Mouse (Mus musculus) inflammation-experienced regulatory T-cells, adult 6 months (primary cell): ENCODE measurements at regions not wholly inside any gene's neighbourhood (a gene's known extent, or its start where the extent isn't known, plus 50 kb on each side); places are given as distances from the start of the nearest gene placed in this dataset.
A peak's percentile ranks its signal among the peaks of the same experiment; 100 is the strongest.

Experiments used
- ATAC-seq: one replicate; pipeline ENCODE4 v1.8.0; 2017

DNA sequence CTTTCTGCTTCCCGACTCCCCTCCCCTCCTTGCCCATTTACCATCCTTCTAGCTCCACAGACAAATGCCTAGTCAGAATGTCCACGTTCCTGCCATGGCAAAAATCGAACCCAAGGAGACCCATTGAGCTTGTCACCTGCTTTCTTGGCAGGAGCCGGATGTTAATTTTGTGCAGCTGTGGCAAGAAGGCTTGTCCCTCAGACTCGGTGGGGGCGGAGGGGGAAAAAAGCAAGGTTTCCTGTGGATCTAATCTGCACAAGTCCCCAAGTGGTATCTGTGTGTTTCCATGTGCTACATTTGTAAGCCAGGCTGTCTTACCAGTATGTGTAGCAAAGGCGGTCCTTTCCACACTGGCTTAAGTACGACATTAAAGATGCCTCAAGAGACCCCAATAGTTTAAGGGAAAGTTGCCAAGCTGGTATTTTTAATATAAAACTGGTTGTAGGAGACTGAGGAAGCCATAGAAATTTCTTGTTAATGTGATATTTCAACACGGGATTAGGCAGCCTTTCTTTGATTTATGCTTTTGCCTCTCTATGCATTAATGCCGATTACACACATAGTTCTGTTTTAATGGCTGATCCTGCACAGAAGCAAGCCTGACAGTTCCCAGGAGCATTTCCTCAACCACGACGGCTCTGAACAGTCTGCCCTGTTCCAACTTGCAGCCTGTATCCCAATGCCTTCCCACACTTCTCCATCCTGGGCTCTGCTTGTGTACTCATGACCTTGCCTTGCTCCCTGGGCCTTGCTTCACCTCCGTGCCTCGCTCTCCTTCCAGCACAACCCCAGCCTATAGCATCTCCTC, 138.9 kb upstream of the Plxnc1 start:
- no peak for ATAC-seq

DNA sequence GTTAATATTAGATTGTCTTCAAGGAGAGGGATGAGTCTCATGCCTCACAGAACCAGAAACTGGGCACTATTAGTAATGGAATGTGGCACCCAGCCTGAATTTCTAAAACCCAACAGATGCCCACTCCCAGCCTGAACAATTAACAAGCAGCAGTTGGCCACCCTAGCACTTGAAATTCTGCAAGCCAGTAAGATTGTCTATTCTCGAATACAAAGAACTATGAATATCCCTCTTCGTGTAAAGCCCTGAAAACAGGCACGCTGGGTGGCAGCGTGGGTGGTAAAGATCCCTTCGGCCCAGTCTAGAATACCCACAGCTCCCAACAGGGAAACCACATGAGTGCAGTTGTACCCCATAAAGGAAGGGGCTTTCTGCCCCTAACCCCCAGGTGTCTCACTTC, 138.0 kb upstream of the Plxnc1 start:
- no peak for ATAC-seq

DNA sequence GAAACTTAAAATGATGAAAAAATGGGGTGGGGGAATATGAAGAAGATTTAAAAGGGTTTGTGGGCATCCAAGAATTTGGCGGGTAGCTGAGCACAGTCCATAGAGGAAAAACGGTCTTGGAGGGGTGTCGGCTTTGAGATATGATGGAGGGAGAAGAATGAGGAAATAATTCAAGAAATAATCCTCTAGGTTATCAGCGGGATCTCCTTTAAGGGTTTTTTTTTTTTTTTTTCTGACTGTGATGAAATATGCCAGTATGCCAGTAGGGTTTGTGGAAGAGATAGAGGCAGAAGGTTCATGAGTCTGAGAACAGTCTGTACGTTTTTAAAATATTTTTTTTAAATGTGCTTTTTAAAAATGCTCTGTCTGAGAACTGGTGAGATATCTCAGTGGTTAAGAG, 135.3 kb upstream of the Plxnc1 start:
- ATAC-seq: no peak

DNA sequence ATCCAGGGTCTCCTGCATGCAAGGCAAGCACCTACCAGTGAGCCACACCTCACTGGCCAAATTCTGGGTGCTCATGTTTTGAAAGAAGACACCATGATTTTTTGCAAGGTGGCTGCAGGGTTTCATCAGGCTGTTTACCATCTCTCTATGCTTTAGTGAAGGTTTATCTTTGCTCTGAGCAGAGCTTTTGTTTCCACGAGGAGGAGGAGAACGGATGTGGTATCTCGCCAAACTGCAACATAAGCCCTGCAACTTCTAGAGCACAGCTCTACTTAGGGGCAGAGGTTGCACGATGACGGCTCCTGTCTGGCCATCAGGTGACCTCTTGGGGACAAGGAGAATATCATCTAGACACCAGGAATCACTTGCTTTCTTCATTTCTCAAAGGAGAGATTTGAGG, 131.8 kb upstream of the Plxnc1 start:
- peak; percentile 79 for ATAC-seq

DNA sequence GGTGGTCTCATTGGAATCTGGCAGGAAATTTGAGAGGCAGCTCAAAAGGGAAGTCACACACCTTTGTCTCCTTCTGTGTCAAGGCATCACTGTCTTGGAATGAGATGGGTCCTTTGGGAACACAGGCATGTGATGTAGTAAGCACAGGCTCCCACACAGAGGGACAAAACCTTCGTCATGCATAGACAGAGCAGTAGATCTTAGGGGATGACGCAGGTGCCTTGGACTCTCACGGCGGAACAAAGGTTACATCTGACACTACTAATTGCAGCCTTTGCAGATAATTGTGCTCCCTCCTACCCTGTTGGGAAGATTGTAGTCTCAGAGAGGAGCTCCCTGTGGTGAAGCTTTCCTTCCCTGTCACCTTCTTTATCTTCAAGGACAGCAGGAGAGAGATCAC, 131.3 kb upstream of the Plxnc1 start:
- no peak for ATAC-seq

DNA sequence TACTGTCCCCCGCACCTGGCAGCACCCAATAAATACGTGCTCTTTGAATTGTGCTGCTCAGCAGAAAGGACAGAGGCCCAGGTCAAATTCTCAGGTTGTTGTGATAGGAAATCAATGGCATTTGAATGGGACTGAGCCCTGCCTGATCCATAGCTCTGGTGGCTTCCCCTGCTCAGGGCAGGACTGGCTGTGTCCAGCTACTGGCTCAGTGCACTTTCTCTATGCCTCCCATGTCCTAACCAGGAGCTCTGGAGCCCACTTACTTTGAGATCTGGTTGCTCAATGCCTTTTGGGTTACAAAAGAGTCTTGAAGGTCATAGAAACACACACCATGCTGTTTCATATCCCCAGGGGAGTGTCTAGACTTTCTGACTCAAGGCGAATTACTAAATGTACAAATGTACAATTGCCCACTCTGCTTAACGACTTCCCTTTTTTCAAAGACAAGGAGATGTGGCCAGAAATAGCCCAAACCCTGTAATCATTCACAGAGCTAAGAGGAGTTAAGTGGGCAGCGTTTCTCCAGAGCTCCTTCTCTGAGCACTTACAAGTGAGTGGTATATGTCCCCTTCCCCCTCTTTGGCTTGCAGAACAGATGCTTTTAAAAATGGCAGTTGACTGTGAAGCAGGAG, 130.4 kb upstream of the Plxnc1 start:
- no peak for ATAC-seq

DNA sequence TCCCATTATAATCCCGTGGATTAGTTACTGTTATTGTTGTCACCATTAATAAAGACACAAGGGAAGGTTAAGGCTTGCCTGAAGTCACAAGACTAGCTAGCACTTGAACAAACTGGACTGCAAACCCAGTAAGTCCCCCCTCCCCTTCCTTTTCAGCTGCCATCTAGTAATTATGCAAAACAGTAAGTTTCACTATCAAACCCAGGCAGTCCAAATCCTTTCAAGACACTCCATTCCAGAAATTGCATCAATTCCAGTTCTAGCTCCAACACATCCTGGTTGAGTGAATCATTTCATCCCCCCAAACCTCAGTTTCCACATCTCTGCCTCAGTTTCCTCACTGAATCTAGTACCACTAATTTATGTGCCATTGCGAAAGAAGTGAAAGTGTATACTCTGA, 129.7 kb upstream of the Plxnc1 start:
- ATAC-seq: no peak

DNA sequence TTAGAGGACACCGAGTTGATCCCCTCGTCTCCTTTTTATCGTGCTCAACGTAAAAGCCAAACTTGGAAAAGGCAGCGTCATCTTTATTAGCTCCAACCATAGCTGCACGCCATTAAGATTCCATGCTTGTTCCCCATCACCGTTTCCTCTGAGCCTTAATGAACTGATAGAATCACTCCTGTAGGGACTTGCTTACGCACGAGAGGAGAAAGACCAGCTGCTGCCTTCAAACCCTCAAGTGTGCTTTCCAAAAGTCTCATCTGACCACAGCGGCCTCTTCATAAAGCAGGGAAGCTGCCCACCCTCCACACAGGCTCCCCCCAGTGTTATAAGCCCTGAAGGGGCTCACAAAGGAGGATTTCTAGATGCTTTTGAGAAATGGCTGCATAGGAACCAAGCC, 123.3 kb upstream of the Plxnc1 start:
- ATAC-seq: no peak

DNA sequence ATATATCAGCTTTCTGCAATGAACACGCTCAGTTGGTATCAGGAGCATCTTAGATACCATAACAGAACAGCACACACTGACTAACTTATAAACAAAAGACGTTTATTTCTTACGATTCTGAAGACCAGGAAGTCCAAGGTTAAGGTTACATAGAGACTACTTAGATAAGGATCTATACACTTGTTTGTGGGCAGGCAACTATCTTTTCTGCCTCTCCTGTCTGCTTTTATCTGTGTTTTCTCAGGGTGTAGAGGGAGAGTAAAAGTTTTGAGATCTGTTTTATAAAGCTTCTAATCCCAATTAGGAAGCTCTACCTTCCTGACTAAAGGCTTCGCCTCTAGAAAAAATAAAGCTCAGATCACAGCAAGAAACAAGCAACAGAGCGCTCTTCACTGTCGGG, 122.1 kb upstream of the Plxnc1 start:
- ATAC-seq: no peak

DNA sequence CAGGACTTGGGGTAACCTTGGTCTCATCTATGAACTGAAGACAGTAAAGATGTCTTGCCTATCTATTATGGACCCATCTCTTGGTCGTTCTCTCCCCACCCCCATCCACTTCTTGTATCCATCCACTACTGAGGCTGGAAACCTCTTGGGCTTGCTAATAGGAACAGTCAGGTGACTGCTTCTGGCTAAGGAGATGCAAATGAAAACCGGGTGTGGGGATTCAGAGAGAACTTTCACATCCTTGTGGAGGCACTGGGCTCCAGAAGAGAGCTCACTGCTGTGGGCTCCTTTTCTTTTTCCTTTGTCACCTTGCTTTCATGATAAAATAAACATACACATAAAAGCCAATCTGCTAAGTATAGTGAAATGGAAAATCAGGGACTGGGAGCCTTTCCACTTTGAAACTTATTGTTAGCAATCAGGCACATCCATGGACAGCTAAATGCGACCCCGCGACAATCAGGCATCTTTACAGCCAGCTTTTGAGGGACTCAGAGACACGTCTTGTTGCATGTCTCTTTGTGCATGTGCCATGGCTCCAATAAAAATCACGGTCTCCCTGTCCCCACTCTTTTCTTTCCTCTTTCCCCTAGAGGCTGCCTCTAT, 115.0 kb upstream of the Plxnc1 start:
- ATAC-seq: no peak

DNA sequence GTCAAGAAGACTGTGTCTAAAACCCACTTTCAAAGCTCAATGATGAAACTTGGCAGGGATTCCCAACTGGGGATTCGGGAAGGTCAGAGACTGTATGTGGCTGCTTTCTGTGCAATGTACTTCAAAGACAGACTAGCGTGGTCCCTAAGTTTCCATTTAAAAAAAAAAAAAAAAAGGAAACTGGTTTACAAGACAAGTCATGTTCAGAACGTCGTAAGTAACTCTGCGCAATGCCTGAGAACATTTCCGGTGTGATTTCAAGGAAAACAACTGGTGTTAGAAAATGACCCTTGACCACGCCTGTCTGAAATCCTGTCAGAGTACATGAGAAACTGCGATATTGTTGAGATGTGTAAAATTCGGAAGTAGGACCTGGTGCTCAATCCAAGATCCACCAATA, 114.4 kb upstream of the Plxnc1 start:
- no peak for ATAC-seq

DNA sequence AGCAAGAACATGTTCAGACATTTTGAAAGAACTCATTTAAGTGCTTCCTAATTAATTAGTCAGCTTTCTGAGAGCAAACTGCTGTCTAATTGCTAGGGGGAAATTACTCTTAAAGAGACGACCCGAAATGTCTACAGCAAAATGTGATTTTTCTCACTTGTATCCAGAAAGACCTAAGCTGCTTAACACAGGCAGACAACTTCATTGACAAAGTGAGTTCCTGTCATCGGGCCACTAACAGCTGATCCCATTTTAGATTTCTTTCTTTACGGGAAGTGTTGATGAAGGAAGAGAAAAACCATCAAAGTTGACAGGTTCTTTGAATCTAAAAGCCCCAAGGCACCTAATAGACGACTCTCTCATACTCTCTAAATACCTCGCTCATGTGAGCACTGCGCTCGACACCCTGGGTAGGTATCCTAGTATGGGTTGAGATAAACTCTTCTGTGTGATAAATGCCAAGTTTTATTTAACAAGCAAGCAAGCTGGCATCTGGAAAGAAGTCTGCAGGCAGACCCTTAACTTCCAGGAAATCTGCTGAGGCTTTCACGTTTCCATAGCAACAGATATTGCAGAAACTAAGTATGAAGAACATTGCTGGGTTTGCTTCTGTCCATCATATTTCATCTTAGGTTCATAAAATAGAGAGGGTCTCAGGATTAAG, 112.5 kb upstream of the Plxnc1 start:
- ATAC-seq: no peak

DNA sequence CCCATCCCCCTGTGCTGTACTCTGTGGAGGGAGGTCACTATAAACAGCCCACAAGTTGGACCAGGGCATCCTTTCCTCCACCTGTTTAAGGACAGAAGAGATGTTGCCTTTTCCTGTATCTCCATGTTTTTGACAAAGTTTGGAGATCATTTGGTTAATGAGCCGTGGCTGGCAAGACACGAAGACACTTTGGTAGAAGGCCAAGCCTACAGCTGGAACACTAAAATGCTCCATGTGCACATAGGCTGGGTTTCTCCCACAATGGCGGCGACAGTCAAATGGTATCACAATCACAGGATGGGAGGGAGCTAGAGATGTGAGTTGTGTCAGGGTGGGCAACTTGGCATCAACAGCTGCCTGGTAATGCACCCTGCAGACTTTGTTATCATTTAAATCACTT, 111.9 kb upstream of the Plxnc1 start:
- ATAC-seq: no peak

DNA sequence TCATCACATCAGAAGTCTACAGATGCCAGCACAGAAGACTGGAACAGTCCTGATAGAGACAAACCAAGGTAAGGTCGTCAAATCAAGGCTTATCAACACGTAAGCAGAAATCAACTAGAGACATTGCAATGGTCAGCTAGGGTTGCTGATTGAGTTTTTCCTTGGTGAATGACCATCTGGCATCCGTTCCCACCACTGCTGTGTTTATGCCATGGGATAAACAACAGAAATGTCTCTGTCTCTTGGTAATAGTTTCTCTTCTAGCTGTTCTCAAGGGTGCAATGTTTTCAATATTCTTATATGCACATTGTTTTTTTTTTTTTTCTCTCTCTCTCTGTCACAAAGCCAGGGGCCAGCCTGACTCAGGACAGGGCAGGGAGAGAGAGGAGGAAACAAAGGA, 110.2 kb upstream of the Plxnc1 start:
- ATAC-seq: no peak

DNA sequence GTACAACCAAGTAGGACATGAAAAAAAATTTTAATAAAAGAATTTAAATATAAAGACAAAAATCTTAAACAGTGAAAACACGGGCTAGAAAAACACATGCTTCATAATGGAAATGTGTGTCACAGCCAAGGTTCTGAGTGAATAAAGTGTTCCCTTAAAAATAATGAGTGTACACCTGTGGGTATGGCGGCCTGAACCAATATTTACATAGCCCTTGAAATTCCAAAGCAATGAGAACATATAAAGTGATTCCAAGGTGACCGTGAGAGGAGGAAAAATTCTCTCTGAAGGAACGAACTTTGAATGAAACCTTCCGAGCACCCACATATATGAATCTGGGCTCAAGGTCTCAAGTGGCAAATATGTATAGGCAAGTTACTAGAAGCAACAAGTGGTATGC, 104.2 kb upstream of the Plxnc1 start:
- no peak for ATAC-seq

DNA sequence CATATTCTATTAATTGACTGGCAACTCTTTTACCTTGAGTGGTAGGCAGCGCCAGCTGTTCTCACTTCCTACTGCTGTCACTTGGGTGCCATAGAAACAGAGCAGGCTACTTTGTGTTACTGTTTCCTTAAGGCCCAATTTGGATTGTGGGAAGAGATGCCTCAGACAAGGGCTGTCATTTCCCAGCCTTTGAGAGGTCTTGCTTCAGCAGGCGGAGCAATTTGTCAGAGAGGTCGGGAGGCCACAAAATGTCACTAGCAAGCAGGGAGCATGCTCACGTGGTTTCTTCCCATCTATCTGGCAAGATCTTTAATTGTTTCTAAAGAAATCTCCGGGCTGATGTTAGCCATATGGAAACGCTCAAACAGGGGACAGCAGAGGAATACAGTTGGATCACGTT, 99.3 kb upstream of the Plxnc1 start:
- no peak for ATAC-seq

DNA sequence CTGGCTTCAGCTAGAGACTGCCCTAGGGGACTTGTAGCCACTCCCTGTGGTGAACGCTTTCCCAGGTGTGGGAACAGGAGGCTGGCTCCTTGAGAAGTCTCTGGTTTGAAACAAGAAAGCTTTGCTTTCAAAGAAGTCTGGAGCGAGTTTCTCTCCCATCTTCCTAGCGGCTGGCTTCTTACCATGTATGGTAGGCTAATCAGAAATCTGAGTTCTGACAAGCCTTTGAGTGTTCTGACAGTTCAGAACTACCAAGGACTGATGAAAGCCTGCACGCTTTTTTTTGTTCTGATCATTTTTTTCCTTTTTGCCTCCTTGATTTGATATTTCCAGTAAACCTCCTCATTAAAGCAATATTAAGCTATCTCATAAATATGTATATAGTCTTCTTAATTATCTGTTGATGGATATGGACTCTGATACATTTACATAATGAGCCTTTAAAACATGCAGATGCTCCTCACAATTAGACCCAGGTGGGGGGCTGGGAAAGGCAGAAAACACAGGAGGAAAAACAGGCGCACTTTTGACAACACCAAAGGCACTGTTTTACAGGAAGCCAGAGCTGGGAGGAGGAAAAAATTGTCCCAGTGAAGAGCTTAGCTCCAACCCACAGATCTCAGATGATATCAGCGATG, 95.7 kb upstream of the Plxnc1 start:
- no peak for ATAC-seq

DNA sequence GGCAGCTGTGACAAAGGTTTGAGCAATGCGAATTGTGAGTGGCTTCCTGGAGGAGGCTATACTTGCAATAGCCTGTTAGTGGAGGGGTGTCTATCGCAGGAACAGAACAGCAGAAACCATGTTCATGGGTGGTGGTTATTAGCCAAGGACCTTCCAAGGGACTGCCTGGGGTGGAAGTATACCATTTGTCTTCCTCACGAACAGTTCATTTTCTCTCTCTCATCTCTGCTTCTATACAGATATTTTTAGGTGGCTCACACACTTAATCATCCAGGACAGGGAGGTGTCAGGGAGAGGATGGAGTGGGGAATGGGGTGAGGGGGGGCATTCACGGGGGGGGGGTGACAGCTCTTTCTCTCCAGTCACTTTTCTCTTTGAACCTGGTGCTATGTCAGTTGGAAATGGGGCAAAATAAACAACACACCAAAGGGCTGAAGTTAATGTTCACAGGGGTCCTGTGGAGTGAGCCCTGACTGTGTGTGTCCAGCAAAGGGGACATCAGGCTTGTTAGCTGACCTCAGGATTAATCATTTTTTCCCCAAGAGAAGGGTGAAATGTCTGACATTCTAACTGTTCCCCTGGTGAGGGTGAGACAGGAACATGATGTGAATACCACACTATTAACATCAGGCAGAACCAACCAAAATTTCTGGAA, 91.5 kb upstream of the Plxnc1 start:
- ATAC-seq: no peak

DNA sequence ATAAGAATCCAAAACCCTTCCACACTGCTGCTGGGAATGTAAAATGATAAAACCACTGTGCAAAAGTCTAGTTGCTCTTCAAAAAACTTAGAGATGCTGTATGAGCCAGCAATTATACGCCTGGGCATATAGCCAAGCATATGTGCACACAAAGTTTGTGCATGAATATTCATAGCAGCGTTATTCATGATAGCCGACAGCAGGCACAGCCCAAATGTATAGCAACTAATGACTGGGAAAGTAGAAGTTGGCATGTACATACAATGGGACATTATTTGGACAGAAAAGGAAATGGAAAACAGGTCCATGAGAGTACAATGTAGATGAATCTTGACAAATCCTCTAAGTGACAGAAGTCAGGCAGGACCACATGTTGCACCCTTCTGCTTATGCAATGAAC, 90.7 kb upstream of the Plxnc1 start:
- ATAC-seq: no peak

DNA sequence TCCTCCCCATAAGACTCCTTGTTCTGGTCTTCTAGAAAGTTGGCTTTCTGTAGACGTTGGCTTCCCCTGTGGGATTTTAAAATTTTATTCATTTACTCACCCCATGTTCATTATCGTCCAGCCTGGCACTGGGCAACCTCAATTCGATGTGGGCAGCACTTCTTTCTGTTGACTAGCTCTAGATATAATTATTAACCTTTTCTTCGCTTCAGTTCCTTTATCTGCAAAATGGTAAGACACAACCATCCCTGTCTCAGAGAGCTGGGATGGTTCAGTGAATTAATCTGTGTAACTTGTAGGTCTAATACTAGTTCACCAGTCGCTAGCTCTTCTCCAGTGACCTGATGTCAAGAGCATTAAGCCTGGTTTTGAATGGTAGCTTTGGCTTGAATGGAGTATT, 89.9 kb upstream of the Plxnc1 start:
- no peak for ATAC-seq

DNA sequence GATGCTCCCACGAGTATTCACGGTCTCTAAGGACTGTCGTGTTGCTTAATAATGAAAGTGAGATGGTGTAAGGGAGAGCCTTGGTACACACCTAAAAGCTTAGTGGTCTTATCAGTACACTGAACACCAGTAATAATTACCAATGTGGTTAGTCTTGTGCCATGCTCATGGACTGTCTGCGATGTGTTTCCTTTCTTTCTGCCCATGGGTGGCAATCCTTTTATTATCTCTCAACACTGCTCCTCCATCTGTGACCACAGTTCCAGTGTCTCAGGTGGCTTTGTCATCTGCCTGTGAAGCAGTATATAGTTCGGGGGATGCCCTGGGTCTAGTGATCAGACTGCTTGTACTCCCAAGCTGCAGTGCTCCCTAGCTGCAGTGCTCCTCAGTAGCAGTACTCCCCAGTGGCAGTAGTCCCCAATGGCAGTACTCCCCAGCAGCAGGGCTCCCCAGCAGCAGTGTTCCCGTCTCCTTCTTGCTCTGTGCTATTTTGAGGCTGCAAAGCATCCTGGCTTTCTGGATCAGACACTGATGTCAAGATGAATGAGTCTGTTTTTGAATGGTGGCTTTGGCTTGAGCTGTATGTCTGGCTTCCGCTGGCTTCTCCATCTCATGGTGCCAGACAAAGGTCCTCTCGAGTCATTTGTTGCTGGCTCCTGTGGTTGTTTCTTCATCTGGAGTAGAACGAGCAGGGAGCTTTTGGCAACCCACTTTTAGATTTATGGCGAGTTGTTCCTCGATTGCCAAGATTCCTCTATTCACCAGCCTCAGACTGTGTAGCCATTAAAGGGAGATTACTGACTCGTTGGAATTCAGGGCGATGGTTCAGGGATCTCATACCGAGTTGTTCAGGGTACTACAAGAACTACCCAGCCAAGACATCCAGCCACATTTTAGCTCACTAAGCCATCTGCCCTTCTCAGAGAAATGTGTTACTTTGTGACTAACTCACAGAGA, 88.4 kb upstream of the Plxnc1 start:
- ATAC-seq: no peak

DNA sequence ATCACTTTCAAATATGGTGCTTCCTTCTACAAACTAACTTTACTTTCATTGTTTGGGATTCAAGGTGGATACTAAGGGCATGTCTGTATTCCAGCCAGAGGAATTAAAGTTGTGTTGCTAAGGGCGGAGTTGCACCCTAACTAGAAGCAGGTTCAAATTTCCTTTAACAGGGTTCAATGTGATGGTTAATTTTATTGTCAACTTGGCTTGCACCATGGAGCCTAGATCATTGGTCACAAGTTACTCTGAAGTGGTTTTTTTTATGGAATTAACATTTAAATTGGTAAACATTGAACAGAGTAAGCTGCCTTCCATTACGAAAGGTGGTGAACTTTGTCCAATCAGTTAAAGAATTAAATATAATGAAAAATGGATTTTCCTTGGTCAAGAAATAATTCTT, 86.7 kb upstream of the Plxnc1 start:
- ATAC-seq: no peak
